Mouse (Mus musculus): ENCODE results near the gene Slc22a3. TPM values are rescaled to one million over a fixed set of nuclear protein-coding genes. Genes with fewer than 3 reads are reported as not detected.

Gene Slc22a3
- polyA plus RNA-seq, 1 experiment from 2014 or later, result 0.46 TPM

- H3K9me3 ChIP-seq (replicated peaks; ENCODE audit: control insufficient read depth, low read length), result no peaks in the 10 kb centered on the region
- no peak for ATAC-seq (ENCODE audit: insufficient read depth, low FRiP score)
- WGBS, result 64% methylated on average over 9 of the region's 9 CpGs
Measured at GRCm38 (mm10) chr17:12513107-12513923, 5.8 kb upstream of the Slc22a3 start.

GRCm38 (mm10) chr17:12511193-12511592 is 3.7 kb upstream of the Slc22a3 start:
- H3K27me3 ChIP-seq (ENCODE audit: control insufficient read depth, insufficient read depth, low read length), result peaks cover 30% of the 10 kb centered on the region
- H3K4me2 ChIP-seq (ENCODE audit: low read depth, low read length), result no peak overlapping the region
- no peaks in the 10 kb centered on the region for H3K36me3 ChIP-seq (ENCODE audit: control insufficient read depth, insufficient read depth, low read length)
- no peak overlapping the region for H3K4me3 ChIP-seq (replicated peaks; ENCODE audit: low read length)
- no peaks in the 10 kb centered on the region for H3K9me3 ChIP-seq (replicated peaks; ENCODE audit: control insufficient read depth, low read length)
- ATAC-seq (ENCODE audit: insufficient read depth, low FRiP score), result no peak
- WGBS, result 69% methylated on average over 3 of the region's 3 CpGs
- no peaks in the 10 kb centered on the region for H3K4me1 ChIP-seq (ENCODE audit: control insufficient read depth, insufficient read depth, low read length)
- H3K9ac ChIP-seq (ENCODE audit: low read length), result no peak overlapping the region
- no peak overlapping the region for H3K27ac ChIP-seq (ENCODE audit: low read length)

More at GRCm38 (mm10) chr17:12513107-12513923, 5.8 kb upstream of the Slc22a3 start:
- Histone ChIP-seq H3K4me3 (replicated peaks; ENCODE audit: low read length) (no peak overlapping the region), H3K4me1 (ENCODE audit: control insufficient read depth, insufficient read depth, low read length) (no peaks in the 10 kb centered on the region), H3K27me3 (ENCODE audit: control insufficient read depth, insufficient read depth, low read length) (peaks cover 9% of the 10 kb centered on the region), H3K36me3 (ENCODE audit: control insufficient read depth, insufficient read depth, low read length) (no peaks in the 10 kb centered on the region), H3K9ac (ENCODE audit: low read length) (no peak overlapping the region), H3K27ac (ENCODE audit: low read length) (no peak overlapping the region), H3K4me2 (ENCODE audit: low read depth, low read length) (no peak overlapping the region)

DNA sequence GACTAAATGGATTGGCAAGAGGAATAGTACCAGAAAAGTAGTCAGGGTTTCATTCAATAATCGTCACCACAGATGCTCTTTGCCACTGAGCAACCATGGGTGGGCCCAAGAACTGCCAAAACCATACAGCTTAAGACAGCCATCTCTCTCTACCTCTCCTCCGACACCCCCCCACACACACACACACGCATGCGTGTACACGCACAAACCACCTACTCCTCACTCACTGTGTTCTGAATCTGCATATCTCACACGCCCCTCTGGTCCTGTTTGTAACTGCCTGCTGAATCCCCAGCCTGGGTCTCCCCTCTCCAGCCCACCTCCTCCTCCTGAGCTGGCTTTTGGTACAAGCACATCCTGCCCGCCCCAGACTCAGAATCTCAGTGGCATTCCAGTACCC is 872 bp upstream of the Slc22a3 start:
- Histone ChIP-seq H3K27ac (ENCODE audit: low read length) (no peak overlapping the region), H3K27me3 (ENCODE audit: control insufficient read depth, insufficient read depth, low read length) (peaks cover 41% of the 10 kb centered on the region), H3K36me3 (ENCODE audit: control insufficient read depth, insufficient read depth, low read length) (no peaks in the 10 kb centered on the region), H3K4me1 (ENCODE audit: control insufficient read depth, insufficient read depth, low read length) (no peaks in the 10 kb centered on the region), H3K4me2 (ENCODE audit: low read depth, low read length) (no peak overlapping the region), H3K9ac (ENCODE audit: low read length) (no peak overlapping the region), H3K4me3 (replicated peaks; ENCODE audit: low read length) (no peak overlapping the region), H3K9me3 (replicated peaks; ENCODE audit: control insufficient read depth, low read length) (no peaks in the 10 kb centered on the region)
- ATAC-seq (ENCODE audit: insufficient read depth, low FRiP score), result no peak
- 38% methylated on average over 7 of the region's 7 CpGs for WGBS

- Histone ChIP-seq H3K27me3 (ENCODE audit: control insufficient read depth, insufficient read depth, low read length) (peaks cover 41% of the 10 kb centered on the region), H3K36me3 (ENCODE audit: control insufficient read depth, insufficient read depth, low read length) (no peaks in the 10 kb centered on the region), H3K4me1 (ENCODE audit: control insufficient read depth, insufficient read depth, low read length) (no peaks in the 10 kb centered on the region), H3K27ac (ENCODE audit: low read length) (no peak overlapping the region), H3K9ac (ENCODE audit: low read length) (no peak overlapping the region; the same call in 1 of the 2 replicates), H3K4me2 (ENCODE audit: low read depth, low read length) (peak overlapping the region; percentile 55), H3K4me3 (replicated peaks; ENCODE audit: low read length) (peak overlapping the region; percentile 41), H3K9me3 (replicated peaks; ENCODE audit: control insufficient read depth, low read length) (no peaks in the 10 kb centered on the region)
- no peak for ATAC-seq (ENCODE audit: insufficient read depth, low FRiP score)
- 1% methylated on average over 65 of the region's 65 CpGs for WGBS
Measured at GRCm38 (mm10) chr17:12506903-12507563, 471 bp downstream of the Slc22a3 start.

GRCm38 (mm10) chr17:12505708-12506107 is 1.8 kb downstream of the Slc22a3 start:
- H3K27me3 ChIP-seq (ENCODE audit: control insufficient read depth, insufficient read depth, low read length), result peaks cover 41% of the 10 kb centered on the region
- WGBS, result 68% methylated on average over 6 of the region's 6 CpGs
- H3K36me3 ChIP-seq (ENCODE audit: control insufficient read depth, insufficient read depth, low read length), result no peaks in the 10 kb centered on the region
- no peak overlapping the region for H3K4me2 ChIP-seq (ENCODE audit: low read depth, low read length)
- ATAC-seq (ENCODE audit: insufficient read depth, low FRiP score), result no peak
- no peak overlapping the region for H3K4me3 ChIP-seq (replicated peaks; ENCODE audit: low read length)
- no peak overlapping the region for H3K9ac ChIP-seq (ENCODE audit: low read length)
- H3K4me1 ChIP-seq (ENCODE audit: control insufficient read depth, insufficient read depth, low read length), result no peaks in the 10 kb centered on the region
- H3K9me3 ChIP-seq (replicated peaks; ENCODE audit: control insufficient read depth, low read length), result no peaks in the 10 kb centered on the region
- H3K27ac ChIP-seq (ENCODE audit: low read length), result no peak overlapping the region

DNA sequence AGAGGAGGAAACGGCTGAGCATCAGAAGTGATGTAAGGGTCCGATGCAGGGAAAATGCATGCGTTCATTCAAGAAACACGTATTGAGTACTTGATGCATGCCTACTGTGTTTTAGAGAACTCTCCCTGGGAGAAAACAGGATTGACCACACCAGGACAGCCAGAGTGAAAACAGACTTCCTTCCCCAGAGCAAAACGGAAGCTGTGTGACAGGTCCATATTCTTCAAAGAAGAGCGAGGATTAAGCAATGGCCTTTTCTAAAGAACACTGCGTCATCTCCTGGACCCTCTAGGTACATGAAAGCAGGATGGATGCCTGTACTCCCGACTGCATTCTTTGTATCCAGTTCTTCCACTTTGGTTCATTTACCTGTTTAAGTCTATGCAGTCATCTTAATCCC is 8.1 kb downstream of the Slc22a3 start:
- no peak overlapping the region for H3K27ac ChIP-seq (ENCODE audit: low read length)
- H3K36me3 ChIP-seq (ENCODE audit: control insufficient read depth, insufficient read depth, low read length), result no peaks in the 10 kb centered on the region
- H3K4me3 ChIP-seq (replicated peaks; ENCODE audit: low read length), result no peak overlapping the region
- H3K9ac ChIP-seq (ENCODE audit: low read length), result no peak overlapping the region
- H3K27me3 ChIP-seq (ENCODE audit: control insufficient read depth, insufficient read depth, low read length), result no peaks in the 10 kb centered on the region
- no peak for ATAC-seq (ENCODE audit: insufficient read depth, low FRiP score)
- H3K4me1 ChIP-seq (ENCODE audit: control insufficient read depth, insufficient read depth, low read length), result no peaks in the 10 kb centered on the region
- H3K9me3 ChIP-seq (replicated peaks; ENCODE audit: control insufficient read depth, low read length), result no peaks in the 10 kb centered on the region
- no peak overlapping the region for H3K4me2 ChIP-seq (ENCODE audit: low read depth, low read length)
- WGBS, result 76% methylated on average over 8 of the region's 8 CpGs

DNA sequence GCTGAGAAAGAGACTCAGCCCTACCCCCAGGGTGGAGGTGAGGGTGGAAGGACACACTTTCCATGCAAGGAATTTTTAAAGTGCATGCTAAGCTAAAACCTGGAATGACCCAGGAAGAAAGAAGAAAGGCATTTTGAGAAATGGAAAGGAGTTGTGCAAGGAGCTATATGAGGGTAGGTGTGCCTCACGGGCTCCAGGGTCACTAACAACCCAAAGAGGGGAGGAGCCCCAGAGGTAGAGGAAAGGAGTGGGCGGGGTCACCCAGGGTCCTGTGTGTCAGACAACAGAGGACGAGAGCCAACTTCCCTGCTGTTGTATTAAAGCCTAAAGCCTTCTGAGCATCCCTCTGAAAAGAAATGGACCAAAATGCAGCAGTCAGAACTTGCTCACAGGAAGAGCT is 11.9 kb downstream of the Slc22a3 start:
- Histone ChIP-seq H3K4me2 (ENCODE audit: low read depth, low read length) (no peak overlapping the region), H3K27me3 (ENCODE audit: control insufficient read depth, insufficient read depth, low read length) (no peaks in the 10 kb centered on the region), H3K4me1 (ENCODE audit: control insufficient read depth, insufficient read depth, low read length) (no peaks in the 10 kb centered on the region), H3K9ac (ENCODE audit: low read length) (no peak overlapping the region), H3K4me3 (replicated peaks; ENCODE audit: low read length) (no peak overlapping the region), H3K36me3 (ENCODE audit: control insufficient read depth, insufficient read depth, low read length) (no peaks in the 10 kb centered on the region), H3K9me3 (replicated peaks; ENCODE audit: control insufficient read depth, low read length) (no peaks in the 10 kb centered on the region), H3K27ac (ENCODE audit: low read length) (no peak overlapping the region)
- ATAC-seq (ENCODE audit: insufficient read depth, low FRiP score), result no peak
- WGBS, result 42% methylated on average over 3 of the region's 3 CpGs

GRCm38 (mm10) chr17:12491591-12491990 is 15.9 kb downstream of the Slc22a3 start:
- Histone ChIP-seq H3K27ac (ENCODE audit: low read length) (no peak overlapping the region), H3K27me3 (ENCODE audit: control insufficient read depth, insufficient read depth, low read length) (no peaks in the 10 kb centered on the region), H3K36me3 (ENCODE audit: control insufficient read depth, insufficient read depth, low read length) (no peaks in the 10 kb centered on the region), H3K4me1 (ENCODE audit: control insufficient read depth, insufficient read depth, low read length) (no peaks in the 10 kb centered on the region), H3K9me3 (replicated peaks; ENCODE audit: control insufficient read depth, low read length) (no peaks in the 10 kb centered on the region), H3K9ac (ENCODE audit: low read length) (no peak overlapping the region), H3K4me2 (ENCODE audit: low read depth, low read length) (no peak overlapping the region), H3K4me3 (replicated peaks; ENCODE audit: low read length) (no peak overlapping the region)
- 87% methylated on average over 12 of the region's 12 CpGs for WGBS
- ATAC-seq (ENCODE audit: insufficient read depth, low FRiP score), result no peak

DNA sequence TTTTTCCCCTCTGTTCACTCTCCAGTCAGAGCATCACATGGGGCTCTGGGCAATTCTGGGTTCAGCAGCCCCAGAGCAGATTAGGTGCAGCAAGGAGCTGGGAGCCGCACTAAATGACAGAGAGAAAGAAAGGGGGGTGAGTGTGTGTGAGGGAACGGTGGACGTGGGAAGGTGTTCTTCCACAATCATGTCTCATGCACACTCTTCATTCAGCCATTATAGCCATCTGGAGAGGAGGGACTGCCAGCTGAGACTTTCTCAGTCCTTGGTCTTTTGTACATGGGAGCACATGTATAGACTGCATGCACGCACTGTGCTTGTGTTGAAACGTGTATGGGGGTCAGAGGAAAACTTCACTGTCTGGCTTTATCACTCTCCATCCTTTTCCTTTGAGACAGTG is 17.6 kb downstream of the Slc22a3 start:
- H3K36me3 ChIP-seq (ENCODE audit: control insufficient read depth, insufficient read depth, low read length), result no peaks in the 10 kb centered on the region
- H3K4me1 ChIP-seq (ENCODE audit: control insufficient read depth, insufficient read depth, low read length), result no peaks in the 10 kb centered on the region
- no peak overlapping the region for H3K4me2 ChIP-seq (ENCODE audit: low read depth, low read length)
- H3K4me3 ChIP-seq (replicated peaks; ENCODE audit: low read length), result no peak overlapping the region
- no peak for ATAC-seq (ENCODE audit: insufficient read depth, low FRiP score)
- no peaks in the 10 kb centered on the region for H3K9me3 ChIP-seq (replicated peaks; ENCODE audit: control insufficient read depth, low read length)
- 81% methylated on average over 5 of the region's 5 CpGs for WGBS
- H3K27ac ChIP-seq (ENCODE audit: low read length), result no peak overlapping the region
- no peaks in the 10 kb centered on the region for H3K27me3 ChIP-seq (ENCODE audit: control insufficient read depth, insufficient read depth, low read length)
- no peak overlapping the region for H3K9ac ChIP-seq (ENCODE audit: low read length)

Measured in stomach, embryonic 16.5 days (tissue).